Mouse (Mus musculus) kidney, adult 9 months (tissue): ENCODE data around the gene Polr3gl.
A peak's percentile ranks its signal among the peaks of the same experiment; 100 is the strongest.

Source experiments
- DNase-seq: peaks from one replicate; pipeline ENCODE4 v3.0.0; 2022

Polr3gl gene

GRCm38 (mm10) chr3:96597435-96597891 lies 3.5 kb upstream of the Polr3gl start:
- DNase-seq = no peak

DNA sequence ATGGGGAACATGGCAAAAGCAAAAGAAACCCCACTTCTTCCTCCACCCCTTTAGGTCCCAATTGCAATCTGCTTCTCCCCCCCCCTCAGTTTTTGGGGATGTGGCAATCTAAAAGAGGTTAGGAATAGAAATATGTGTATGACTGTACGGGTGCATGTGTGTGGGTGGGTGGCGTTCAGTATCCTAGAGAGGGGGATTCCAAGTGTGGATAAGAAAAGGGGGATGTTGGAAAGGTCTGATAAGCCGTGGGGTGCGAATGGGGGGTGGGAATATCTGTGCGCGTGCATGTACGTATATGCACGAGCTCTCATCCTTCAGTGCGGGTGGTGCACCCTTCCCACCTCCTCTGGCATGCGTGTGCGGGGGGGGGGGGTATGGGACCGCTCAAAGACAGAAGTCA lies 2.9 kb upstream of the Polr3gl start:
- DNase-seq = no peak

- no peak for DNase-seq
These were observed 2.3 kb upstream of the Polr3gl start, which contains the start of gene Ankrd34a for GRCm38 (mm10) chr3:96596228-96596707. Gene Ankrd34a (plus strand): TSS chr3:96596636.

DNA sequence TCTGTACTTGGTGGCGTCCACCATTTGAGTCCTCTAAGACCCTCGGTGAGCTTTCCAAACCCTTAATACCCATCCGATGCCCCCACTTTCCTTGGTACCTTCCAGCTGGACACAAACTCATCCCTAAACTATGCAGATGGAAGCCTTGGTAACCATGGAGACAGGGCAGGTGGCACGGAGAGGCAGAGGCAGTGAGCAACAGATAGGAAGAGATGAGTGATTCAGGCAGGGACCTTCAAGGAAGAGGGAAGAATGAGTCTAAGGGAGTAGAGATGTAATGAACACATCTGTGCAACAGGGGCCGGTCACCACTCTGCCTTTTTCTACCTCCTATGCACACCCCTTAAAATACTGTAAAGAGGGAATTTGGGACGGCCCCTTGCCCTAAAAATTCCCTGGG lies 1.7 kb upstream of the Polr3gl start:
- DNase-seq = no peak

GRCm38 (mm10) chr3:96594851-96595250 lies 870 bp upstream of the Polr3gl start:
- DNase-seq = no peak

GRCm38 (mm10) chr3:96593374-96593773 lies 607 bp downstream of the Polr3gl start:
- peak; percentile 63 for DNase-seq

GRCm38 (mm10) chr3:96590657-96591056 lies 3.3 kb downstream of the Polr3gl start:
- no peak for DNase-seq

DNA sequence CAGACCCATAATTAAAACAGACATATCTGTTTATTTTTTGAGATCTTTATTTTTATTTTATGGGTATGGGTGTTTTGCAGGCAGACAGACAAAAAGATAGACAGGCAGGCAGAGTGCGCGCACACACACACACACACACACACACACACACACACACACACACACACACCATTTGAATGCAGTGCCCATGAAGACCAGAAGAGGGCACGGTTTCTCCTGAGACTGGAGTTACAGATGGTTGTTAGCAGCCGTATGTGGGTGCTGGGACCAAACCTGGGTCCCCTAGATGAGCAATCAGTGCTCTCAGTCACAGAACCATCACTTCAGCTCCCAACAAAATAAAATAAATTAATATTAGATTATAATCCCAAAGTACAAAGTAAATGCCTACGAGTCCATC lies 10.6 kb downstream of the Polr3gl start:
- no peak for DNase-seq

DNA sequence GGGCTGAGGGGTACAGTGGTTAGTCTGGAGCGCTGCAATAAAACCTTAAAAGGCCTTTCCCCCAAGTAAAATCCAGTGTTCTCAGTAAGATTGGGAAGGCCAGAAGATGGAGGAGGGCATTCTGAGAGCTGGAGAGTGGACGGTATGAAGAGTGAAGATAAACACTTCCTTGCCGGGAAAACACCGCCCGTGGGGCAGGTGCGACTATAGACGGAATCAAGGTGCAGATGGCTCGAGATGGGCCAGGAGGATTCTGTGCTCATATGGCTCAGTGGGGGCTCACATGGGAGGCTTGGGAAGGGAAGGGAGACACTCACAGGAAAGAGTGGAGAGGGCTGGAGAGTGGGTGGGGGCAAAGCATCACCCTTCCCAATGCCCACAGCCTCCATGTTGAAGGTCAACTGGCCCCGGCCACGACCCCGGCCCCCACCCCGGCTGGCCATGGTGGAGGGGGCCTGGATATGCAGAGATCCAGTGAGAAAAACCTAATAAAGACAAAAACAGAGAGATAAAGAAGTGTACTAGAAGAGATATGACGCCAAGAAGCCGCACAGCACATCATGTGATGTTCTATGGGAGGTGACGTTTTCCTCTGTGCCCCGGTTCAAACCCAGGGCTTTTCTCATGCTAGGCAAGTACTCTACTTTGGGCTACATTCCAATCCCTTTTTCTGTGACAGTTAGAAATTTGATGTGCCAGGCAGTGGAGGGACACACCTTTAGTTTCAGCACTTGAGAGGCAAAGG lies 12.0 kb downstream of the Polr3gl start:
- no peak for DNase-seq

- DNase-seq = no peak
These were observed 12.8 kb downstream of the Polr3gl start for GRCm38 (mm10) chr3:96581141-96581540.

DNA sequence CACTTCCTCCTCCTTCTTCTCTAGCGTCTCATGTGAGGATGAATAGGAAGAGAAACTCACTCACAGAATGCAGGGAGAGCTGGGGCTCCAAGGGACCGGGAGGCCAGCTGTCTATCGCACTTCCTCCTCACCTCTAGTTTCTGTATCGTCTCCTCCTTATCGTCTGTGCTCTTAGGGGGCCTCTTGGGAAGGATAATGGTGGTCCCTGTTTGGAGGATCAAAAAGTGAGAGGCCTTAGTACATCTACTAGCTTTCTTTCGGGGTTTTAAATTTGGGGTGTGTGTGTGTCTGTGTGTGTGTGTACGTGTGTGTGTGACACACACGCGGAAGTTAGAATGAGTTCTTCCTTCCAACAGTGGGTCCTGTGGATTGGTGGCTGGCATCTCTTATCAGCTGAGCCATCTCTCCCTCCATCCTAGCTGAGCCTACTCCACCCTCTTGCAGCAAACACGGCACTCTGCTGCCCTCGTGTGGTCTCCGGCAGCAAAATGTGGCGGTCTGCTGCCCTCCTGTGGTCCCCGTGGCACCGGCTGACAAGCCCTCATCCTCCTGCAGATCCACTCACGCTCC lies 14.0 kb downstream of the Polr3gl start:
- peak; percentile 92 for DNase-seq

DNA sequence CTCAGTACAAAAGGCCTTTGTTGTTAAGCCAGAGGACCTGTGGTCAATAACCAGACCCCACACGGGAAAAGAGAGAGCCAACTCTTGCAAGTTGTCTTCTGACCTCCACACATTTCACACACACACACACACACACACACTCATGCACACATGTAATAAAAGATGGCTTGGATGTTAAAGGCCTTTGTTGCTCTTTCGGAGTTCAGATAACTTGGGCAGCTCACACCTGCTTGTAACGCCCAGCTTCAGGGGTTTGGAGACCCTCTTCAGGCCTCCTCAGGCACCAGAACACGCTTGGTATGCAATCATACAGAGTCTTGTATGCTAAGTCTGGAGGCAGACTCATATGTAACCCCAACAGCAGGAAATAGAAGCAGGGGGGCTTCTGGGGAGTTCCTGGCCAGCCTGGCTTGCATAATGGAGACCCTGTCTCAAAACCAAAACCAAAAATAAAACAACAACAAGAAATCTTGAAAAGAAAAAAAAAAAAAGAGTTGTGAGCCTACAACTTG lies 14.7 kb downstream of the Polr3gl start:
- no peak for DNase-seq

GRCm38 (mm10) chr3:96578561-96579238 lies 15.3 kb downstream of the Polr3gl start:
- DNase-seq = no peak

DNA sequence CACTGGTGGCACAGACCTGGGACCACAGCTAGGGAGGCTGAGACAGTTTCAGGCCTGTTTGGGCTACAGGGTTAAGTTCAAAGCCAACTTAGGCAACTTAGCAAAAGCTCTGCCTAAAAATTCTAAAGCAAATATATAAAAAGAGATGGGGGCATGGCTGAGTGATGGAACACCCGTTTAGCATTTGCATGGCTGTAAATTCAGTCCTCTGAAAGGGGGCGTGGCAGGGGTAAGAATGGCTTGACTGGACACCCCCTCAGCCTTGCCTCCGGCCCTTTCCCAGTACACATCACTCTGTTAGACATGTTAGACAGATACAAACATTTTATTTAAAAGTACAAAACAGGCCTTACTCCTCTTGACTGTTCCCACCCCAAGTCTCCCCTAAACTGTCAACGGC lies 16.4 kb downstream of the Polr3gl start:
- DNase-seq = no peak

GRCm38 (mm10) chr3:96576690-96577541 lies 17.1 kb downstream of the Polr3gl start, which contains the start of gene Gm16253:
Gene Gm16253 (plus strand): TSS chr3:96576984.
- DNase-seq = peak; percentile 95

DNA sequence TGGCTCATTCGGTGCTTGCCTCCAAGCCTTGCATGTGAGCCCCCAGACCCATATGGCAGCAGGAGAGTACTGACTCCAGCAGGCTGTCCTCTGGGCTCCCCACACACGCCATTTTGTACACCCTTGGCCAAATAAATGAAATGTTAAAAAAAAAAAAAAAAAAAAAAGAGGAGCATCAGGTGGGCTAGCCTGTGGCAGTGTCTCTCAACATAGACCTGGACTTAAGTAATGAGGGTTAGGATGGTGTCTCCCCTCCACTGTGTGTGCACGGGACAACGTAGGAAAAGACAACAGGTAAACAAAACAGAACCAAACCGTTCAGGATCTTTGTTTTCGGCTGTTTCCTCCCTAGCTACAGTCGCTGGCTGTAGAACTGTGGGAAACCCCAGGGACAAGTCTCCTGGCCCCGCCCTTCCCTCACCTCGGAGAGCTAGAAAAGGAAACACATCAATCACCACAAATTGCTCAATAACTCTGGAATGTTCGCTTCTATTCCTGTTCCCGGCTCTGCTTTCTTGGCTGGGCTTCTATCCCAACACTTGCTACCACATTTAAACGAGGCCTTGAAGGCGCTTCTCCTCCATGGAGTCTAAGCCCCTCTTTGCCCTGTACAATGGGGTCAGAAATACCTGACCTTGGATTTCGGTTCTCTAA lies 17.8 kb downstream of the Polr3gl start:
- peak; percentile 92 for DNase-seq

- peak; percentile 96 for DNase-seq
These were observed 18.6 kb downstream of the Polr3gl start for GRCm38 (mm10) chr3:96575272-96575984.

GRCm38 (mm10) chr3:96573611-96574511 lies 20.1 kb downstream of the Polr3gl start:
- DNase-seq = peak; percentile 86

DNA sequence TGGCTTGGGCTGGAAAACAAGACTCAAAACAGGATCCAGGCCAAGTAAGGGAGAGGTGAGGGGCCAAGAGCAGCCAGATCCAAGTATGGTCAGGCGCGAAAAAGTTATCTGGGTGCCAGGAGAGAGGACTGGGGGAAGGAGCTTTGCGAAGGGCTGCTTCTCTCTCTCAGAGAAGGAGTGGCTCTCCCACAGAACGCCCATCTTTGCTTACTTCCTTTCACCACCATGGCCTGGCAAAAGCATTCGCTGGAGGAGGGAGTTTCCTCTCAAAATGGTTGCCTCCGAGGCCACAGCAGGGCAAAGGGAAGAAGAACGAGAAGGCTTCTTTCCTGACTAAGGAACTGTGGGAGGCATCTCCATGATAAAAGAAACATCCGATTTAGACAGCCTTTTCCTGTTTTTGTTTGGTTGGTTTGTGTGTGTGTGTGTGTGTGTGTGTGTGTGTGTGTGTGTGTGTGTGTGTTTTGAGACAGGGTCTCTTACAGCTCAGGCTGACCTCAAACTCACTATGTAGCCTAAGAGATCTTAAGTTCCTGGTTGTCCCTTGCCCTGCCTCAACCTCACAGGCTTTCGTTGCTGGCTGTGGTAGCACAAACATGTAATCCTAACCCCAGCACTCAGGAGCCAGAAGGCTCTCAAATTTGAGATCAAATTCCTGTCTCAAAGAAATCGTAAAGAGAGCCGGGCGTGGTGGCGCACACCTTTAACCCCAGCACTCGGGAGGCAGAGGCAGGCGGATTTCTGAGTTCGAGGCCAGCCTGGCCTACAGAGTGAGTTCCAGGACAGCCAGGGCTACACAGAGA lies 21.9 kb downstream of the Polr3gl start:
- peak; percentile 86 for DNase-seq
